Mouse (Mus musculus): ENCODE data around the gene Filip1l. TPM values are rescaled to one million over a fixed set of nuclear protein-coding genes. Genes with fewer than 3 reads are reported as not detected.

The Filip1l gene
- total RNA-seq, 1 experiment from 2014 or later, result 20.6 TPM

DNA sequence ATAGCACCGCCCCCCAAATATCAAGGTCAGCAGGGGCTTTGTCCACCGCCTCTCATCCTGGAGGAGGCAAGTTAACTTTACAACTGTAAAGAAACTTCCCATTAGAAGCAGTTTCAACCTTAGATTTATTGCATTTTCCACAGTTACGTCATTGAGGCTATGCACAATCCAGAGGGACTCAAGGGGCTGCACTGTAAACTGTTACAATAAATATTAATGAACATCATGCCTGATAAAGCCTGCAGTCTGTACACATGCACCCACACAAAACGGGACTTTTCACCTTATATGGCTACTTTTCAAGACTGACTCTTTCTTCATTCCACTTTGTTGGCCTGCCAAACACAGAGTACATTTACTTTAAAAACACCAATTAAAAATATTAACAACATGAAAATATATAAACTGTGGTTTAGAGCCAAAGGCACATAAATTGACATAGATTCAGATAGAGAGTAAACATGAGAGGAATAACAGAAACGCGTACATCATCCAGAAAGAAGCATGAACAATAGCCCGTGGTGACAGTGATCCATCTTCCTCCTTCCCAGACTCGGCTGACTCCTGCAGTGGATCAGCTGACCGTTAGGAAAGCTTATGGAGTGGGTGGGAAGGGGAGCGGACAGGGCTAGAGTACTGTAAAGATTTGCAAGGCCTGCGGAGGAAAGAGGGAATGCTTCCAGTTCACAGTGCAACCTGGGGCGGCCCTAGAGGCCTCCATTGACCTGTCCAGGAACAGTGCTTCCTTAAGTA, 131.3 kb downstream of the Filip1l start:
- DNase-seq, result no peak

GRCm38 (mm10) chr16:57485265-57485664, 132.4 kb downstream of the Filip1l start:
- peak; percentile 13 for DNase-seq

GRCm38 (mm10) chr16:57486266-57486665, 133.4 kb downstream of the Filip1l start:
- no peak for DNase-seq

GRCm38 (mm10) chr16:57488661-57489060, 135.8 kb downstream of the Filip1l start:
- DNase-seq, result no peak

DNA sequence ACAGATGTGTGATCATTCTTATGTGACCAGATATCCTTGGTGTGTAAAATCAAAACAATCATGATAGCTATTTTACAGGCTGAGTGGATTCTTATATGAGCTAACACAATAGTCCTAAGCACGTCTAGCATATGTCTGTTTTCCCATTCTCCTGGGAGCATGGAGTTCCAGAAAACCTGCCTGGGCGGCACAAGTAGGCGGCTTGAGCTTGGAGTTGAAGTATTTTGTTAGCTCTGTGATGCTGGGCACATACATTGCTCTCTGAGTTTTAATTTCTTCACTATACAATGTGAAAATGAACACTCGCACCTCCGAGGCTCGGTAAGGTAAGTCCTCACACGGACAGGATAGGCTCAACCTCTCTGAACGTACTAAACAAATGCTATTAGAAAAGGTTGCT, 137.8 kb downstream of the Filip1l start:
- DNase-seq, result no peak

GRCm38 (mm10) chr16:57491853-57492252, 139.0 kb downstream of the Filip1l start:
- no peak for DNase-seq

DNA sequence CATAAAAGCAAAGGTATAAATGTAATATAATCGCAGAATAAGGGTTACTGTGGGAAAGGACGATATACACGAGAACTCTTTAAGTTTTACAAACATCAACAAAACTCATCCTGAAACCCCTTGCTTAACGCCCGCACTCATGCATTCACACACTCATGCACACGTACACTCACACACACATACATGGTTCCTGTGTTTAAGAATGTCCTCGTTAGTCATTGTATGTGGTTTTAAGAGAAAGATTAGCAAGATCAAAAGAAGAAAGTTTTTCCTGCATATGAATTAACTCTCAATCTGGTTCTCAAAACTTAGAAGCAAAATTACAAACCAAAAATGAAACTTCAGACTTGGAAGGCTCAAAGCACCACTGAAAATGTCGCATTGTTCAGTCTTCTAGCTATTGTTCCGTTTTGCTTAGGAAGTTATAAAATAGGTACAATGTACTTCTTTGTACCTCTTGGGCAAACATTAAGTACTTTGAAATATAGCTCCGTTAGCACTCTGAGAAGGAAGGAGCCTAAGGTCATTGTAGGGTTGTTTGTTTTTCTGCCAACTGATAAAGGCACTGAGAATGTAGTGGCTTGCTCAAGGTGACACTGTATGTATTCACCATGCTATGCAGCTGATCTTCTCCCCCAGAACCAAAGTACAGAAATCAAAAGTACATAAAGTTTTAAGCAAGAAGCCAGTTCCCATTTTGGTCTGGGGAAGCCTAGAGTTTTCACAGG, 142.7 kb downstream of the Filip1l start:
- no peak for DNase-seq

- DNase-seq, result no peak
Measured at GRCm38 (mm10) chr16:57496437-57497173, 143.7 kb downstream of the Filip1l start.

DNA sequence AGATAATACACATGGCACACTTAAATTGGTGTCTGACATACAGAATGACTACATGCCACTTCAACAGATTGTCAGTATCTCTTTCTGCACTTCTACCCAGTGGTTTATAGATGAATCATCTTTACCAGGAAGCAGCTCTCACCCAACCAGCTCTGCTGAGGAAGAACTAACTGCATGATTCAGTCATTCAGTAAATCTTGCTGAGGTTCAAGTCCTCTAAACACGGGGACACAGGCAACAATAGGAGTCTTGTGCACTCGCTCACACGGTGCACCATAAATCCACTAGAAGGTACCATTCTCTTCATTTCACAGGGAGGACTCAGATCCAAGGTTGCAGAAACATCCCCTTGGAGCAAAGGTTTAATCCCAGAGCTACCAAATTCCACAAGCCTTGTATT, 148.0 kb downstream of the Filip1l start:
- no peak for DNase-seq

- DNase-seq, result peak; percentile 25
Measured at GRCm38 (mm10) chr16:57502230-57502629, 149.3 kb downstream of the Filip1l start.

DNA sequence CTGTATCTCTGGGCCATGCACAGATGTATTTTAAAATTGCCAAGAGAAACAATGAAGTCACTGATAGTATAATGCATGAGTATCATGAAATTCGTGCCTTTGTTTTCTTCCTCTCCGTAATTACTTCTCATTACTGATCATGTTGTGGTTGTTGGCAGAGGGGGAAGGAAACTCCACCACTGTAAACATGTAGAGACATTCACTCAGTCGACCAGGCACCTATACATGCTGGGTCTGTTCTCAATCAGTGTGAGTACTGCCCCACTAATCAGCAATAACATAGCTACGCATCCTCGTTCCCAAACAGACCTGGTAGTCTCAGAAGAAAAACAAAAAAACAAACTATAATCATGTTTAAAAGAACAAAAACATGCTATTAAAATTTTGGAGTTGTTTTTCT, 149.9 kb downstream of the Filip1l start:
- DNase-seq, result no peak

GRCm38 (mm10) chr16:57504728-57505127, 151.8 kb downstream of the Filip1l start:
- no peak for DNase-seq

- DNase-seq, result no peak
Measured at GRCm38 (mm10) chr16:57506133-57506532, 153.2 kb downstream of the Filip1l start.

DNA sequence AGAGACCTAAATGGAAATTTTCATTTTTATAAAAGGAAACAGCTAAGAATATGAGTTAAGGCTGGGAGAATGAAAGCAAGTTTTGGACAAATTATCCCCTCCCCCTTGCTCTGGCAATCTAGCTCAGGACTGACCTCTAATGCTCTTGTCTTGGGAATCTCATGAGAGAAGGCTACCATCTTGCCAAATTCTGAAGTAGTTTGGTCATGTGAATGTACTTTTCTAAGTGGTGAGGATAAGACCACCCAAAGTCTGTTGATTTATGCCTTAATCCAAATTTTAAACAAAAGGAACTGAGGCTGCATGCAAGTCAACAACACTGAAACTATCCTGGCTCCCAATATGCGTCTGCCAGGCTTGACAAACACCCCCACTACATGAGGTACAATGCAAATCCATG, 155.5 kb downstream of the Filip1l start:
- no peak for DNase-seq

- no peak for DNase-seq
Measured at GRCm38 (mm10) chr16:57509099-57509498, 156.2 kb downstream of the Filip1l start.

- no peak for DNase-seq
Measured at GRCm38 (mm10) chr16:57513562-57513961, 160.7 kb downstream of the Filip1l start.

DNA sequence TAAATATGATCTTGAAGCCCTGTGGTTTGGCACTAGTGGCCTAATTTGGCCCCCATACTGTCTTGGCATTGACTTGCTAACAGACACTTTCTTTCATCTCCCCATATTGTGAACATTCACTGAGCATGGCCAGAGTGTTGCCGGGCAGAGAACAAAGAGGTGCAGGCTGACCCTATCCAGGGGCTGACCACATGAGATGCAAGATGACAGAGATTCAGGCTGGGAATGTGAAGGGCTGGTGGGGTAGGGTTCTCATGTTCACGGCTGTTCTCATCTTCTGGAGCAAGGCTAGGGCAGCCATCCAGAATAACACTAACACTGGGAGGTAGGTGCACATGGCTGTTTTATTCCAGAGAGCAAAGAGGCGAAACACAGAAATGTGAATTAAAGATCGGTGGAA, 161.5 kb downstream of the Filip1l start:
- DNase-seq, result no peak

DNA sequence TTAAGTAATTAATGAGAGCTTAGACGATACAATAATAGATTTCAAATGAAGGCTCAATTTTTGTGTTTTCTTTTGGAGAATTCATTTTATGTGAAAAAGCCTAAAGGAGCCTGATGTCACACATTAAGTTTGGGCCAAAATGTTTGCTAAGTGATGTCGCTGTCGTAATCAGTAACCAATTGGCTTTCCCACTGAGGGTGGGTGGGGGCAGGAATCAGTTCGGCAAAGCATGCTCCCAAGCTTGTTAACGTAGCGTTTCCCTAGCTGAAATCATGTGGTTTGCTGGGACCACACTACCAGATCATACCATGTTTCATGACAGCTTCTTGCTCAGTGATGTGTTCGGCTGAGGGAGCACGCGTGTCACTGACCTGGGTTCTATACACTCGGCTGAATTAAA, 162.7 kb downstream of the Filip1l start:
- peak; percentile 11 for DNase-seq

- no peak for DNase-seq
Measured at GRCm38 (mm10) chr16:57525046-57525445, 172.2 kb downstream of the Filip1l start.

- no peak for DNase-seq
Measured at GRCm38 (mm10) chr16:57525476-57525875, 172.6 kb downstream of the Filip1l start.

DNA sequence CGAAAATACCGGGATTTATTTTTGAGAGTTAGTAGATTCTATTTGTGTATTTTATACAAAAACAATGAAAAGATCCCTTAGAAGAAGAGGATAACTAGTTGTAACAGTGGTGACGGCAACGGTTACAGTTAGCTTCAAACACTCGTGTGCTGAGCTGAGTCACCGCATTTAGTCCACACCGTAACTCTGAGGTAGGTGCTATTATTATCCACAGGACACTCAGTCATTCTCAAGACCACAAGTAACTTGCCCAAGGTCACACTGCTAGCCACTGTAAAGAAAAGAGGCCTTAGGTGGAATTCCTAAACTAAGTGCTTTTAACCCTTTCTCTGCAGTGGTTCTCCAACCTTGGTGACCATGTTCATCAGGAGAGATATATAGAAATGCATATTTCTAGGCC, 174.0 kb downstream of the Filip1l start:
- DNase-seq, result no peak

- DNase-seq, result no peak
Measured at GRCm38 (mm10) chr16:57528457-57528856, 175.6 kb downstream of the Filip1l start.

GRCm38 (mm10) chr16:57530547-57530946, 177.7 kb downstream of the Filip1l start:
- DNase-seq, result no peak
